Mouse (Mus musculus) hindbrain, embryonic 10.5 days (tissue): ENCODE data around the gene Rps23. TPM values are rescaled to one million over a fixed set of nuclear protein-coding genes. Genes with fewer than 3 reads are reported as not detected.

Source experiments
- DNase-seq: peaks from one replicate; pipeline ENCODE4 v3.0.0-alpha.2; 2017; ENCODE audit warnings: low spot score
- H3K27ac ChIP-seq: fragments of 300-500 bp; sonication (generic); 2 replicates; pipeline ENCODE4 v1.5.1; 2016; ENCODE audit warnings: mild to moderate bottlenecking, moderate library complexity
- H3K27me3 ChIP-seq: fragments of 300-500 bp; sonication (generic); 2 replicates; pipeline ENCODE4 v1.6.1; 2016; ENCODE audit warnings: mild to moderate bottlenecking; ENCODE audit not compliant: poor library complexity, insufficient read depth, severe bottlenecking
- H3K36me3 ChIP-seq: fragments of 300-500 bp; sonication (generic); 2 replicates; pipeline ENCODE4 v1.6.1; 2016; ENCODE audit warnings: mild to moderate bottlenecking, moderate library complexity
- H3K4me1 ChIP-seq: fragments of 300-500 bp; sonication (generic); replicated peaks from 2 replicates; pipeline ENCODE4 v1.6.1; 2016; ENCODE audit warnings: mild to moderate bottlenecking
- H3K4me3 ChIP-seq: fragments of 300-500 bp; sonication (generic); 2 replicates; pipeline ENCODE4 v1.5.1; 2016; ENCODE audit warnings: mild to moderate bottlenecking, moderate library complexity
- H3K9me3 ChIP-seq: fragments of 300-500 bp; sonication (generic); 2 replicates; pipeline ENCODE4 v1.6.1; 2016; ENCODE audit warnings: mild to moderate bottlenecking, moderate library complexity
- WGBS: fragments of 180-500 bp; shearing (Covaris S2); methylation state at CpG from one replicate; pipeline ENCODE4 v1.1.7; 2016; 5-methylcytosine and 5-hydroxymethylcytosine counted together
- polyA plus RNA-seq: library from polyadenylated mRNA; unstranded; fragments of >200 nt; fragmentation: Nextera tagmentation; extraction: Ambion mirVana; gene quantifications from 2 replicates; pipeline ENCODE4 v1.2.1, GENCODE M21; 2016

Rps23 gene
- polyA plus RNA-seq, 1 experiment from 2014 or later: 172 TPM

DNA sequence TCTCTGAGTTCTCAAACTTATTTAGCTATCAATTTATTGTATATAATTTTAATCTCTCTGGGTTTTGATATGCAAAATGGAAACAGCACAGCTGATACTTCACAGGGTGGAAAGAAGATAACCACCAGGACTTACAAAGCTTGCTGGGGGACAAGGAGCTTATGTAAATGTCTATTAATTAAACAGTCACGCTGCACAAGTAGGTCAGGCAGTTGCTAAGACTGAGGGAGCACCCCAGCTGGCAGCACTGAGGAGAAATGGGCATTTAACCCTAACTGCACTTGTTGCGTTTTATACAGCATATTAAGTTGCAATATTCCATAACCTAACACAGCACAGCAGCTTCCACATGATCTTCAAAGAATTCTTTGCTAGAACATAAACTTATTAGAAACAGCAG lies 36.1 kb downstream of the Rps23 start:
- H3K27ac ChIP-seq: no peak overlapping the region
- H3K27me3 ChIP-seq: no peaks in the 10 kb centered on the region
- no peak overlapping the region for H3K4me3 ChIP-seq
- no peak for DNase-seq
- H3K36me3 ChIP-seq: no peaks in the 10 kb centered on the region
- H3K9me3 ChIP-seq: no peaks in the 10 kb centered on the region
- 52% methylated on average over 2 of the region's 2 CpGs for WGBS
- H3K4me1 ChIP-seq: no peaks in the 10 kb centered on the region; the same call in 1 of the 2 replicates

DNA sequence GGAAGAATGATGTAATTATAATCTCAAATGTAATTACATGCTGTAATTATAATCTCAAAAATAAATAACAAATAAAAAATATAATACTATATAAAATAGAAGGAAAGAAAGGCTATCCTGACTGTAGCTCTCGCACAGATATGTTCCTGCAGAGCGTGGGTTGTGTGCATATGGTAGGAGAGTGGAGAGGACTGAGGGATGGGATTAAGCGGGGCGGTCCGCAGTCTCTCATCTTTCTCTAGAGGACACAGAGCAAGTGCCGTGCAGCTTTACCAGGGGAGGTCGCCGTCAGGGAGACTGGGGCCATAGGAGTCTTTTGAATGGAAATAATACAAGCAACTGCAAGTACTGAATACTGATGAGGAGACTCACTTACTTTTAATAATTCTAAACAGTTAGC lies 37.8 kb downstream of the Rps23 start:
- no peaks in the 10 kb centered on the region for H3K27me3 ChIP-seq
- no peak overlapping the region for H3K4me3 ChIP-seq
- no peaks in the 10 kb centered on the region for H3K9me3 ChIP-seq
- H3K4me1 ChIP-seq: no peaks in the 10 kb centered on the region; the same call in 1 of the 2 replicates
- no peak overlapping the region for H3K27ac ChIP-seq
- WGBS: 80% methylated on average over 8 of the region's 8 CpGs
- H3K36me3 ChIP-seq: no peaks in the 10 kb centered on the region
- DNase-seq: no peak

DNA sequence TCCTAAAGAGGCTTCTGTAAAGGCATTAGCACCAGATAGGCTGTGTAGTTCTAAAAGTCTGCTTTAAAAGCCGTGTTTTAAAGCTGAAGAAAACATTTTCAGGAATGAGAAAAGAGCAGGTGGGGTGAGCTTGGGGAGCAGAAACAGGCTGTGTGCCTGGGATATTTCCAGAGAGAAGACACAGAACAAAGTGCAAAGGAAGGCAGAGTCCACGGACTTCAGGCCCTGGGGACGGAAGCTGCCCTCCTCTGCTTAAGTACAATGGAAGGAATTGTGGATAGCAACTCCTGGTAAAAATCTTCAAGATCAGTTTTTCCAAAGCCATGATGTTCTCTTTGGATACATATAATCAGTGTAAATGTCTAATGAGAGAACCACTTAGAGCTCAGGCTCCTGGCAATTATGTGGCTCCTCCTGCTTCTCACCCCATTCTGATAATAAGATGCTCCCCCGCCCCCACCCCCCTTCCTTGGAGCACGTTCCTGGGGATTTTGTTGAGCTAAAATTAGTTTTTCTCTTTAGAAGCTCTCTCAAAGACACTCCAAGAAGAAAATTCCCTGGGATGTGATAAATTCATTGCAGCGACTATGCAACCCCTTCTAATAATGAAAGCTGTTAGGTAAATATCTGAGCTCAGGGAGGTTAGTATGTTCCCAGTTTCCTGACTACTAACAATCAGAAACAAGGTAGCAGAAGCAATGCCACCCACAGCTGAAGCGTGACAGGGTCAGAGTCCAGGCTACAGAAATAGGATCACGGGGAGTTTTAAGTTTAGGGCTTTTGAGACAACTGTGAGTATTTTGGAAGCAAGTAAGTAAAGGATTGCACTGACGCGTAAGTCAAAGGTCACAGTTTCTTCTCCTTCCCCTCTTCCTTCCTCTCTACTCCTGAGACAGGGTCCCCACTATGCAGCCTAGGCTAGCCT lies 40.3 kb downstream of the Rps23 start:
- DNase-seq: no peak
- no peak overlapping the region for H3K4me3 ChIP-seq
- no peaks in the 10 kb centered on the region for H3K36me3 ChIP-seq
- no peaks in the 10 kb centered on the region for H3K27me3 ChIP-seq
- H3K9me3 ChIP-seq: no peaks in the 10 kb centered on the region
- WGBS: 69% methylated on average over 10 of the region's 10 CpGs
- H3K4me1 ChIP-seq: no peaks in the 10 kb centered on the region; the same call in 1 of the 2 replicates
- no peak overlapping the region for H3K27ac ChIP-seq

DNA sequence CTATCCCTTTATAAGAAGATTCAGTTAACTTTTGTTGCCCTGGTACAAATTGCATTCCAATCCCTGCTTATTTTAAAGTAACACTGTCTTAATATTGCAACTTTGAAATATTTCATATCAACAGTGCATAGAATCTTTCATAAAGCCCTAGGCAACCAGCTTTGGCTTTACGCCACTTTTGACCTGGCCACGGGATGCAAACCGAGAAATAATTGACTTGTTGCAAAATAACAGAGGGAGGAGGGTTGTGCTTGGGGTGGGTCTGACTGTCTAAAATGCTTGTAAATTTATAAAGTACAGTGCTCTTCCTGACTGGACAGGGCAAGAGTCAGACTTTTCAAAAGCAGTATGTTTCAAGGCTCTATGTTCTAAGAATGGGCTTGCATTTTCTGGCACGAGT lies 41.8 kb downstream of the Rps23 start:
- Histone ChIP-seq H3K27ac (no peak overlapping the region), H3K36me3 (no peaks in the 10 kb centered on the region), H3K4me3 (no peak overlapping the region), H3K9me3 (no peaks in the 10 kb centered on the region), H3K27me3 (no peaks in the 10 kb centered on the region), H3K4me1 (no peaks in the 10 kb centered on the region; the same call in 1 of the 2 replicates)
- DNase-seq: no peak
- WGBS: 96% methylated on average over 4 of the region's 4 CpGs

DNA sequence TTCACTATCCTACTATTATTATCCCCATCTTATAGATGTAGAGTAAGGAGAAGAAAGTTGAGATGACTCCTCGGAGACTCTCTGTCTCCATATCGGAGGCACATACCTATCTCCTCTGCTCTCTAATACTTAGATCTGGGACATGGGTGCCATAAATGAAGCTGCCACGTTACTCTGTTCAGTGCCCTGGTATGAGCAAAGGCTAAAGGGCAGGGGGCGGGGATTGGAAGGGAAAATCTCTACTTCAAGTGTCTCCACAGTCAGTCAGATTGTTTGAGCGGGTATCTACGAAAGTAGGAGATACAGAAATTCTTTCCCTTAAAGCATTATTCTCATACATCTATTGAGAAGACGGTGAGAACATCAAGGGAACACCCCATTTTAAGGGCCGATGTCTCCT lies 43.2 kb downstream of the Rps23 start:
- WGBS: 81% methylated on average over 8 of the region's 8 CpGs
- H3K36me3 ChIP-seq: no peaks in the 10 kb centered on the region
- H3K4me1 ChIP-seq: no peaks in the 10 kb centered on the region
- H3K27ac ChIP-seq: no peak overlapping the region
- DNase-seq: no peak
- no peaks in the 10 kb centered on the region for H3K9me3 ChIP-seq
- no peaks in the 10 kb centered on the region for H3K27me3 ChIP-seq
- H3K4me3 ChIP-seq: no peak overlapping the region

DNA sequence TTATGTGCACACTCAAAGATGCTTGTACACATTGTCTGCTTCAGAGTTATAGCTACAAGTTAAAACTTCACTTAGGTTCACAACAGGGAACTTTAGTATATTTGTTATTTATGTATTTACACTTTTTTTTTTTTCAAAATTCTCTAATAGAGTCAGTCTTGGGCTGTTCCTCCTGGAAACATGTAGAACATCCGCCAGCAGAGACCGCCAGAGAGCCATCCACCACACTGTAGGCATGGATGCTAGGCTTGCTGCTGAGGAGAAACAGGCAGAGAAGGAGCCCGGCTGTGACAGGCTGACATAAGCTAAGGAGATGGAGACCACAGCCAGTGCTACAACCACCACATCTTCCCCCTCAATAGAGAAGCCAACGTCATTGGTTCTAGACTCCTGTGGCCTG lies 44.7 kb downstream of the Rps23 start:
- H3K36me3 ChIP-seq: no peaks in the 10 kb centered on the region
- H3K9me3 ChIP-seq: no peaks in the 10 kb centered on the region
- no peak overlapping the region for H3K27ac ChIP-seq
- 8% methylated on average over 4 of the region's 4 CpGs for WGBS
- peak; percentile 82 for DNase-seq
- no peaks in the 10 kb centered on the region for H3K27me3 ChIP-seq
- no peak overlapping the region for H3K4me3 ChIP-seq
- no peaks in the 10 kb centered on the region for H3K4me1 ChIP-seq

DNA sequence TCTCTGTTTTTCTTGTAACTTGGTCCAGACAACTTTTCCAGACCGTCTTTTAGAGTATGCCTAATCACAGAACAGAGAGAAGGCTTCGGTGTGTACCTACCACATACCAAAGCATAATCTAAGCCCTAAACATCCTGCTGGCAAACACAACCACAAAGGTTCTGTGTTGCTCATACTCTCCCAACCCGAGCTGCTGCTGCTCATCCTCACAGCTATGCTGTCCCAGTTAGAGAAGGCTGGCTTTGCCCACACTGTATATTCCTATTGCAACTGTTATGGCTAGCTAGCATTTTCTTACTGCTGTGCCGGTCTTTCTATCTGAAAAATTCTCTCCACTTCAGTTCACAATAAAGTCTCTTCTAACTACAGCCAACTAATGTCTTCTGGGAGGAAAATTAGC lies 46.2 kb downstream of the Rps23 start:
- H3K27me3 ChIP-seq: no peaks in the 10 kb centered on the region
- H3K36me3 ChIP-seq: no peaks in the 10 kb centered on the region
- WGBS: 80% methylated on average over 4 of the region's 4 CpGs
- DNase-seq: no peak
- H3K4me1 ChIP-seq: no peaks in the 10 kb centered on the region
- H3K9me3 ChIP-seq: no peaks in the 10 kb centered on the region
- H3K27ac ChIP-seq: no peak overlapping the region
- no peak overlapping the region for H3K4me3 ChIP-seq

DNA sequence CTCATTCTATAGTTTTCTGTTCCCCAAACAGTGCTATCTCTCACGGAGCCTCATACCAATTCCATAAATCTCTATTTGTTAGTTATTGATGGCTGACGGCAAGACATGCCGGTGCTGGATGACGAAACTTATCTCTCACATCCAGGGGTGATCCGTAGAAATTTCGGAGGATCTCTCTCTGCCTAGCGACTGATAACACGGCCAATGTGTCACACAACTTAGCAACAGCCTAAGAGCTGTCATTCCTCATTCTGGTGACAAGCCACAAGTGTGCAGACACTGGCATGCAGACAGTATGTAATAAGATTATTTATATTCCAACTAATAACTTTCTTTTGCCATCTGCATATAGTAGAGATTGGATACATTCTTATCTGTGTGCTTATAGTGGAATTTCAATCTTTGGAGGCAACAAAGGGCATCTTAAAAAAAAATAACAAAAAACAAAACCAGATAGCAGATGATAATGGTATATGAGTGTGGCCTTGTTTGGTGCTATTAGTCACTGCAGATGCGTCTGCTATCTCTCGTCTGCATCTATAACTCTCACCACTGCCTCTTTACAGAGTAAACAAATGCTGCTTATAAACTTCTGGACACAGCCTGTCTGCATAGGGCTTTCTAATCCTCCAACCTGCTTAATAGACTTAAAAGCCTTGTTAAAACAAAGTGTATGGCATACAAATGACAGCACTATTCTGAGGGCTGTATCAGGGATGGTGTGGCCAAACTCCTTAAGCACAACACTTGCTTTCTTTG lies 47.7 kb downstream of the Rps23 start:
- no peak overlapping the region for H3K27ac ChIP-seq
- DNase-seq: no peak
- H3K27me3 ChIP-seq: no peaks in the 10 kb centered on the region
- no peaks in the 10 kb centered on the region for H3K9me3 ChIP-seq
- H3K4me3 ChIP-seq: no peak overlapping the region
- H3K36me3 ChIP-seq: no peaks in the 10 kb centered on the region
- WGBS: 92% methylated on average over 10 of the region's 10 CpGs
- H3K4me1 ChIP-seq: no peaks in the 10 kb centered on the region

DNA sequence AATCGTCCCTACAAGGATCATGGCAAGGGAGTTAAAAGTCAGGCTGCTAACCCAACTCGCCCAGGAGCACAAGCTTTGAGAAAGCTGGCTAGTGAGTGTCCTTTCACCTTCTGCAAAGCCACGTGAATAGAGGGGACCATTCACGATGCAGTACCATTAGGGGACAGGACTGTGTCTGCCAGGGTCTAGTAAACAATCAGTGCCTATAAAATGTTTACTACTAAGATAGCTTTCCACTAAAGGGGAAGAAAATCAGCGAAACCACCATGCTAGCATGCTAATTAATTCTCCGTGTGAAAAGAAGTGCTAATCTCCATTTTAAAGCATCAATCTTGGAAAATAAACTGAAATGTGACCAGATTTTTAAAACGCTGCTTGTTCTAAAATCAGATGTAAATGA lies 50.7 kb downstream of the Rps23 start:
- DNase-seq: no peak
- H3K4me1 ChIP-seq: no peaks in the 10 kb centered on the region
- H3K27ac ChIP-seq: no peak overlapping the region
- H3K36me3 ChIP-seq: no peaks in the 10 kb centered on the region
- H3K27me3 ChIP-seq: no peaks in the 10 kb centered on the region
- no peaks in the 10 kb centered on the region for H3K9me3 ChIP-seq
- WGBS: 65% methylated on average over 7 of the region's 7 CpGs
- H3K4me3 ChIP-seq: no peak overlapping the region

Other genes starting within 250 kb of the Rps23 start
- 0.29 and 0.39 TPM in 2 replicates for gene Atp6ap1l, start 17.6 kb upstream of the Rps23 start, polyA plus RNA-seq